Mouse (Mus musculus): Measurements from ENCODE around the gene Astl. TPM values are rescaled to one million over a fixed set of nuclear protein-coding genes. Genes with fewer than 3 reads are reported as not detected.

Astl gene
- polyA plus RNA-seq, 1 experiment, result not detected

GRCm38 (mm10) chr2:127337531-127337930 is 908 bp upstream of the Astl start:
- TF ChIP-seq CTCF (IDR thresholded peaks at IDR 0.05; ENCODE audit: control insufficient read depth, insufficient read depth, low read length), result no peak
- peak; percentile 45; the same call in 1 of the 2 replicates for TF ChIP-seq POLR2A (IDR thresholded peaks at IDR 0.05; ENCODE audit: borderline replicate concordance, control insufficient read depth, low read depth, low read length)
- peak overlapping the region; percentile 97 for H3K27ac ChIP-seq (ENCODE audit: control insufficient read depth, insufficient read depth, low read depth, low read length, poor library complexity)
- H3K4me1 ChIP-seq (ENCODE audit: control insufficient read depth, insufficient read depth, low read length), result peaks cover 3% of the 10 kb centered on the region; the same call in 1 of the 2 replicates
- peak overlapping the region; percentile 78 for H3K4me3 ChIP-seq (replicated peaks; ENCODE audit: control insufficient read depth, low read depth, low read length)
- 4% methylated on average over 11 of the region's 11 CpGs for WGBS

DNA sequence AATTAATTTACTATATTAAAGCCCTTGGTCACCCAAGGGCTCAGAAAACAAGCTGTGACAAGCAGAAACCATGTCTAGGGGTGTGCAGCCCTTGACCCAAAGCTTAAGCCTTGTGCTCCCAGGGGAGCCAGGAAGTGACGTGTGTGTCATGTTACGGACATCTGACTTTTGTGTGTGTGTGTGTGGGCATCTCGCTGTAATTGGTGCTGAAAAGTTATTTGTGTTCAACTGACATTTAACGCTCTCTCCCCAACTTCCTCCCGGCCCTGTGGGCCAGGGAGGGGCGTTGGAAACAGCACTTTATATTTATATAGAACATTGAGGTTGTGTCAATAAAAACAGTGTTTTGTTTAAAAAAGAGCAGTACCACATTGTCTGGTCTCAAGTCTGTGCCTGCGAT is 427 bp upstream of the Astl start:
- WGBS, result 8% methylated on average over 7 of the region's 7 CpGs
- H3K27ac ChIP-seq (ENCODE audit: control insufficient read depth, insufficient read depth, low read depth, low read length, poor library complexity), result peak overlapping the region; percentile 97
- TF ChIP-seq CTCF (IDR thresholded peaks at IDR 0.05; ENCODE audit: control insufficient read depth, insufficient read depth, low read length) (no peak), POLR2A (IDR thresholded peaks at IDR 0.05; ENCODE audit: borderline replicate concordance, control insufficient read depth, low read depth, low read length) (no peak)
- peaks cover 1% of the 10 kb centered on the region; the same call in 1 of the 2 replicates for H3K4me1 ChIP-seq (ENCODE audit: control insufficient read depth, insufficient read depth, low read length)
- peak overlapping the region; percentile 78 for H3K4me3 ChIP-seq (replicated peaks; ENCODE audit: control insufficient read depth, low read depth, low read length)

GRCm38 (mm10) chr2:127338833-127339232 is 394 bp downstream of the Astl start:
- H3K27ac ChIP-seq (ENCODE audit: control insufficient read depth, insufficient read depth, low read depth, low read length, poor library complexity), result no peak overlapping the region
- no peak for TF ChIP-seq CTCF (IDR thresholded peaks at IDR 0.05; ENCODE audit: control insufficient read depth, insufficient read depth, low read length)
- TF ChIP-seq POLR2A (IDR thresholded peaks at IDR 0.05; ENCODE audit: borderline replicate concordance, control insufficient read depth, low read depth, low read length), result no peak
- WGBS, result 27% methylated on average over 4 of the region's 4 CpGs
- no peak overlapping the region for H3K4me3 ChIP-seq (replicated peaks; ENCODE audit: control insufficient read depth, low read depth, low read length)
- H3K4me1 ChIP-seq (ENCODE audit: control insufficient read depth, insufficient read depth, low read length), result peaks cover 1% of the 10 kb centered on the region; the same call in 1 of the 2 replicates

DNA sequence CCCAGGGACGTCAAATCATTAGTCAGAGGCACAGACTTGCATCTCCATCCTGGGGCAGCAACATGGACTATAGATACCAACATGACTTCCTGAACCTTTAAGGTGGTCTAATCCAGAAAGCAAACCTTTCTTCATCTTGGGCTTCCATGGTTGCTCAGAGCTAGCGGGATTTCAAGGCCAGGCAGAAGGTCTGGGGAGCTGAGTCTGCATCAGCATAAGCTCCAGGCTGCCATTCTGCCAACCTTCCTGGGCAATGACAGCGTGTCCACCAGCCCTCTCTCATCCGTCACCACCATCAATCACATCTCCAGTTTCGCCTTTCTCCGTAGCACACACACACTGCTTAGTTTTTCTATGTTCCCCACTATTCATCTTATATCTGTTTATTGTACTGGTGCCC is 823 bp downstream of the Astl start:
- TF ChIP-seq POLR2A (IDR thresholded peaks at IDR 0.05; ENCODE audit: borderline replicate concordance, control insufficient read depth, low read depth, low read length) (no peak), CTCF (IDR thresholded peaks at IDR 0.05; ENCODE audit: control insufficient read depth, insufficient read depth, low read length) (no peak)
- H3K4me1 ChIP-seq (ENCODE audit: control insufficient read depth, insufficient read depth, low read length), result peaks cover 1% of the 10 kb centered on the region; the same call in 1 of the 2 replicates
- H3K4me3 ChIP-seq (replicated peaks; ENCODE audit: control insufficient read depth, low read depth, low read length), result no peak overlapping the region
- 69% methylated on average over 6 of the region's 6 CpGs for WGBS
- H3K27ac ChIP-seq (ENCODE audit: control insufficient read depth, insufficient read depth, low read depth, low read length, poor library complexity), result 0 out of 2 replicates have a peak overlapping the region, but pooled peaks have one; percentile 21

DNA sequence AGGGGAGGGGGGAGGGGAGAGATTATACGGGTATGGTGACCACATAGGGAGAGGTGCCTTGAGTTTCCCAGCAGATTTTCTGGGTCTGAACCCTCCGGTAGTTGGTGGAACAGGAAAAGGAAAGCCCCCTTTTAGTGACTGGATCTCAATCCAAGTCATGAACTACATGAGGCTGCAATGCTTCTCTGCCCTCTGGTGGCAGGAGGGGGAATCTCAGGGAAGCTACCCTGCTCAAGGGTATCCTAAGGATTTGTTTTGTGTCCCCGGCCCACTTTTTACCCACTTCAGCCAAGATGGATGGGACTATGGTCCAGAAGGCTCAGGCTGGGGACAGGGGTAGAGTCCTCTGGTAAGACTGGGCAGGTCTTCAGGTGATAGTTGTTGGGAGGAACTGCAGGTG is 2.7 kb downstream of the Astl start:
- no peaks in the 10 kb centered on the region; the same call in 1 of the 2 replicates for H3K4me1 ChIP-seq (ENCODE audit: control insufficient read depth, insufficient read depth, low read length)
- WGBS, result 5% methylated on average over 3 of the region's 3 CpGs
- TF ChIP-seq POLR2A (IDR thresholded peaks at IDR 0.05; ENCODE audit: borderline replicate concordance, control insufficient read depth, low read depth, low read length), result no peak
- peak; percentile 91 for TF ChIP-seq CTCF (IDR thresholded peaks at IDR 0.05; ENCODE audit: control insufficient read depth, insufficient read depth, low read length)
- no peak overlapping the region for H3K4me3 ChIP-seq (replicated peaks; ENCODE audit: control insufficient read depth, low read depth, low read length)
- no peak overlapping the region for H3K27ac ChIP-seq (ENCODE audit: control insufficient read depth, insufficient read depth, low read depth, low read length, poor library complexity)

- Histone ChIP-seq H3K4me3 (replicated peaks; ENCODE audit: control insufficient read depth, low read depth, low read length) (no peak overlapping the region), H3K4me1 (ENCODE audit: control insufficient read depth, insufficient read depth, low read length) (no peaks in the 10 kb centered on the region), H3K27ac (ENCODE audit: control insufficient read depth, insufficient read depth, low read depth, low read length, poor library complexity) (no peak overlapping the region)
- 32% methylated on average over 1 of the region's 1 CpGs for WGBS
- TF ChIP-seq CTCF (IDR thresholded peaks at IDR 0.05; ENCODE audit: control insufficient read depth, insufficient read depth, low read length) (peak; percentile 60), POLR2A (IDR thresholded peaks at IDR 0.05; ENCODE audit: borderline replicate concordance, control insufficient read depth, low read depth, low read length) (no peak)
These were observed 7.9 kb downstream of the Astl start for GRCm38 (mm10) chr2:127346334-127346733.

DNA sequence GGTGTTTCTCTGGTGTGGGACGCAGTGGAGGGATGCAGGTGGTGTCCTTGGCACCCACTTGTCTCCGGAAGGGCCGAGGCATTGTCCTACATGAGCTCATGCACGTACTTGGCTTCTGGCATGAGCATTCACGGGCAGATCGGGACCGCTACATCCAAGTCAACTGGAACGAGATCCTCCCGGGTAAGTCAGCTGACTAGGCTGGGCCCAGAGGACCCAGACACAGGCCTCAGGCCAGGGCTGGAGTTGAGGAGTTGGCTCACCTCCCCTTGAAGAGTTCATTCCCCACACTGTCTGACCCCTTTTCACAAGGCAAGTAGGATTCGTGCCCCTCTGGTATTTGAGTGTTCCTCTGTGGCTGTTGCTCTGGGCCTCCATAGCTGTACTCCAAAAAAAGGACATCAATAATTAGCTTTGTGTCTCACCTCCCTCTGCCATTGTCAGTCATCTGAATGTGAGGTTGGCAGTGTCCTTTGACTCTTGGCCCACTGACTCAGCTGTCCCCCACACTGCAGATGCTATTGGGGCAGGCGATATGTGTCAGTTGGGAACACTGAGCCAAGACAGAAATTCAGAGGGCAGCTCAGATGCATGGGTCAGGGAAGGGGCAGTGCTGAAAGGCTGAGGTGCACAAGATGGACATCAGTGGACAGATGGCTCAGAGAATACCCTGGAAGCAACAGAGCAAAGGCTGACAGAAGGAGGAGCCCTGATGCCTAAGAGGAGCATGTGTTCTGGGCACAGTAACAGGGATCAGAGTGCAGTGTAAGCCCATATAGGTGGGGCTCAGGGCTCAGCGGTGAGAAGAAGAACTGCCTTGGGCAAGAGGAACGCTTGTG is 8.9 kb downstream of the Astl start:
- H3K4me1 ChIP-seq (ENCODE audit: control insufficient read depth, insufficient read depth, low read length), result no peaks in the 10 kb centered on the region
- H3K27ac ChIP-seq (ENCODE audit: control insufficient read depth, insufficient read depth, low read depth, low read length, poor library complexity), result no peak overlapping the region
- 76% methylated on average over 13 of the region's 13 CpGs for WGBS
- H3K4me3 ChIP-seq (replicated peaks; ENCODE audit: control insufficient read depth, low read depth, low read length), result no peak overlapping the region
- TF ChIP-seq POLR2A (IDR thresholded peaks at IDR 0.05; ENCODE audit: borderline replicate concordance, control insufficient read depth, low read depth, low read length) (no peak), CTCF (IDR thresholded peaks at IDR 0.05; ENCODE audit: control insufficient read depth, insufficient read depth, low read length) (no peak)

GRCm38 (mm10) chr2:127353881-127354280 is 15.4 kb downstream of the Astl start:
- no peak for TF ChIP-seq CTCF (IDR thresholded peaks at IDR 0.05; ENCODE audit: control insufficient read depth, insufficient read depth, low read length)
- no peak for TF ChIP-seq POLR2A (IDR thresholded peaks at IDR 0.05; ENCODE audit: borderline replicate concordance, control insufficient read depth, low read depth, low read length)
- Histone ChIP-seq H3K4me3 (replicated peaks; ENCODE audit: control insufficient read depth, low read depth, low read length) (no peak overlapping the region), H3K4me1 (ENCODE audit: control insufficient read depth, insufficient read depth, low read length) (no peaks in the 10 kb centered on the region), H3K27ac (ENCODE audit: control insufficient read depth, insufficient read depth, low read depth, low read length, poor library complexity) (no peak overlapping the region)
- WGBS, result 87% methylated on average over 4 of the region's 4 CpGs

Measured in bone marrow, adult 2 months (tissue).